Mouse (Mus musculus) heart, embryonic 16.5 days (tissue): Measurements from ENCODE around the gene Pcyt2. TPM values are rescaled to one million over a fixed set of nuclear protein-coding genes. Genes with fewer than 3 reads are reported as not detected.
"Not testable (repeated sequence)": the region's sequence is repeated elsewhere in the genome, so short reads cannot be mapped to it uniquely, and the experiment has no call there.

ENCODE experiments used
- ATAC-seq: fragments of 200-750 bp; cut with Nextera tagmentation; replicated peaks from 2 replicates; pipeline ENCODE4 v1.8.0; 2017; ENCODE audit warnings: moderate number of reproducible peaks; ENCODE audit not compliant: insufficient read depth, low FRiP score; ENCODE audit errors: extremely low read depth
- H3K27ac ChIP-seq: fragments of 300-500 bp; sonication (generic); 2 replicates; pipeline ENCODE4 v1.5.1; 2014; ENCODE audit warnings: mild to moderate bottlenecking, low read length, control low read depth, moderate library complexity
- H3K27me3 ChIP-seq: fragments of 300-500 bp; sonication (generic); 2 replicates; pipeline ENCODE4 v1.6.1; 2014; ENCODE audit warnings: low read length, mixed read lengths; ENCODE audit not compliant: control insufficient read depth, insufficient read depth
- H3K36me3 ChIP-seq: fragments of 300-500 bp; sonication (generic); 2 replicates; pipeline ENCODE4 v1.6.1; 2014; ENCODE audit not compliant: control insufficient read depth, insufficient read depth
- H3K4me1 ChIP-seq: fragments of 300-500 bp; sonication (generic); 2 replicates; pipeline ENCODE4 v1.6.1; 2014; ENCODE audit warnings: low read length, mixed read lengths; ENCODE audit not compliant: control insufficient read depth, insufficient read depth
- H3K4me2 ChIP-seq: fragments of 300-500 bp; sonication (generic); 2 replicates; pipeline ENCODE4 v1.6.1; 2014; ENCODE audit warnings: low read depth, mild to moderate bottlenecking, control low read depth, low read length
- H3K4me3 ChIP-seq: fragments of 300-500 bp; sonication (generic); 2 replicates; pipeline ENCODE4 v1.5.1; 2014; ENCODE audit warnings: mild to moderate bottlenecking, control low read depth, low read length
- H3K9ac ChIP-seq: fragments of 300-500 bp; sonication (generic); 2 replicates; pipeline ENCODE4 v1.6.1; 2014; ENCODE audit warnings: low read length, control low read depth
- H3K9me3 ChIP-seq: fragments of 300-500 bp; sonication (generic); replicated peaks from 2 replicates; pipeline ENCODE4 v1.6.1; 2016; ENCODE audit warnings: low read length; ENCODE audit not compliant: control insufficient read depth
- WGBS: fragments of 180-500 bp; shearing (Covaris S2); extraction: QIAGEN DNeasy Blood & Tissue Kit; methylation state at CpG from one replicate; pipeline ENCODE4 v1.1.7; 2014; 5-methylcytosine and 5-hydroxymethylcytosine counted together
- polyA plus RNA-seq: library from polyadenylated mRNA; unstranded; fragments of >200 nt; fragmentation: Nextera tagmentation; extraction: Ambion mirVana; gene quantifications from 2 replicates; pipeline ENCODE4 v1.2.1, GENCODE M21; 2015

Pcyt2 gene
- polyA plus RNA-seq, 1 experiment from 2014 or later, result 109 TPM

DNA sequence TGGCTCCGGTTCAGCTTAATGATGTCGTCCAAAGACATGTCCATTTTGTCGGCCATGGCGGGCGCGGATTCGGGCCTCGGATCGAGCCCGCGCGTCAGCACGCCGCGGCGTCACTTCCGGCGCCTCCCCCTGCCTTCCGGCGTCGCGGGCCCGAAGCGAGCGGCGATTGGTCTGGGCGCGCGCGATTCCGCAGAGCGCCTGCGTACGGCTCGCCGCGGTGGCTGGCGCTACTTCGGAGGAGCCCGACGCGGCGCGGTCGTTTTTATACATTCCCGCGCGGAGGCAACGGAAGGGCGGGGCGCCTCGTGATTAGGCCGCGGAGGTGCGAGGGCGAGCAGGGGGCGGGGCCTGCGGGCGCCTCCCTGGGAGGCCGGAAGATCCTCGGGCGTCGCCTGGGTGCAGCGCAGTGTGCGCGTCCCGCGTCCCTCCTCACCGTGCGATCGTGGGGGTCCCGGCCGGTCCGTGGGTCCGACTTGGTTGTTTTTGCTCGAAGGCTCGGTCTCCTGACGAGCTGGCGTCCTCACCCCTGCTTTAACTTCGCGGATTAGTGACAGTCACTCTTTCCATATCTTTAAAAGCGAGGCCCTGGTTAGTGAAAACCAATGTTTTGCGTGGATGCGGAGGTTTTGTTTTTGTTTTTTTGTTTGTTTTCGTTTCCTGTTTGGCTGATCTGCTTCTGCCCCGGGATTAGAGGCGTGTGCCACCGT is 19.3 kb downstream of the Pcyt2 start, which contains the start of the genes Alyref and Anapc11:
Gene Alyref (minus strand): TSS at position 83 of the 707 bp plus-strand sequence.
Gene Anapc11 (plus strand): TSS at position 139 of the 707 bp plus-strand sequence.
- H3K36me3 ChIP-seq, result peaks cover 40% of the 10 kb centered on the region
- peak within 1 kb of the TSS; percentile 90 for H3K4me2 ChIP-seq
- under 1% methylated on average over 84 of the region's 88 CpGs for WGBS
- H3K4me1 ChIP-seq, result peaks cover 17% of the 10 kb centered on the region
- H3K9me3 ChIP-seq, result no peaks in the 10 kb centered on the region
- H3K9ac ChIP-seq, result peak within 1 kb of the TSS; percentile 88
- peak; percentile 96 for ATAC-seq
- H3K4me3 ChIP-seq, result peak within 1 kb of the TSS; percentile 91
- H3K27ac ChIP-seq, result peak within 1 kb of the TSS; percentile 88
- H3K27me3 ChIP-seq, result no peaks in the 10 kb centered on the region

DNA sequence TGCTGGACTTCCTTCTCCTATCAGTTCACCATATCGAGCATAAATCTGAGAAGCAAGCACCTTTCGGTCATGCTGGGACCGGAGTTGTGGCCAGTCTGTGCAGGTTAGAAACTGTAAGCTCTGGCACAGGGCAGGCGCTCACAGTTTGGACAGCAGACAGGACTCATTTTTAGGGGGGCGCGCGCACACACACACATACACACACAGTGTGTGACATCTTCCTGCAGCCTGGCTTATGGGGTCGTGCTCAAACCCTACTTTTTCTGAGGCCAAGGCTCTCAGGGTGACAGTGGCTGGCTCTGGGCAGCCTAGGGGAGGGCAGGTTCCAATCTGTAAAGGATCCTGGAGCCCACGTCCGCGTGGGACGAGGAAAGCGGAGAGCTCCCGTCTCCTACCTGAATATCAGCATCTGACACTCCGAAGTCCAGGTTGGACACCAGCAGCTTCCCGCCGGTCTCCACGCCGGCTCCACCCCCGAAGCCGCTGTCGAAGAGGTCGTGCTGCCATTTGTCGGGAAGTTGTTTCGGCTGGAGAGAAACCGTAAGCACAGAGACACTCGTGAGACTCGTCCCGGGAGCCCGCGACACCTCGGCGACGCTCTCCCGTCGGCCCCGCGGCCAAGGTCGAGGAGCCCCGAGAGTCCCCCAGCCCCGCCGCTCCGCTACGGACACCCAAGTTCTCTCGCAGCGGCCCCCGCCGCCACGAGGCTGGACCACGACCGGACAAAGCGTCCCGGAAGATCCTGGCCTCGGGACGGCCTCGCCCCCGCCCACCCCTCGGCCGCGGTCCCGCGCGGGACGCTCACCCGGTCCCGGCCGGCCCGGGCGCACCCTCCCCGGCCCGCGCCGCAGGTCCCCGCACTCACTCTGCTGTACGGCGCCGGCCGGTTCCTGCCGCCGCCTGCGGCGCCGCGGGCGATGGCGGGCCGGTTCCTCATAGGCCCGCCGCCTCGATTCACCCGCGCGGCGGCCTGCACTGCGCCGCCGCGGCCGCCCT is 20.2 kb downstream of the Pcyt2 start:
- Histone ChIP-seq H3K27ac (peak overlapping the region; percentile 88), H3K4me3 (peak overlapping the region; percentile 91), H3K9me3 (no peaks in the 10 kb centered on the region), H3K9ac (peak overlapping the region; percentile 88), H3K4me1 (peaks cover 17% of the 10 kb centered on the region), H3K36me3 (peaks cover 40% of the 10 kb centered on the region), H3K27me3 (no peaks in the 10 kb centered on the region), H3K4me2 (peak overlapping the region; percentile 77)
- WGBS, result 3% methylated on average over 88 of the region's 99 CpGs
- peak; percentile 20 for ATAC-seq

DNA sequence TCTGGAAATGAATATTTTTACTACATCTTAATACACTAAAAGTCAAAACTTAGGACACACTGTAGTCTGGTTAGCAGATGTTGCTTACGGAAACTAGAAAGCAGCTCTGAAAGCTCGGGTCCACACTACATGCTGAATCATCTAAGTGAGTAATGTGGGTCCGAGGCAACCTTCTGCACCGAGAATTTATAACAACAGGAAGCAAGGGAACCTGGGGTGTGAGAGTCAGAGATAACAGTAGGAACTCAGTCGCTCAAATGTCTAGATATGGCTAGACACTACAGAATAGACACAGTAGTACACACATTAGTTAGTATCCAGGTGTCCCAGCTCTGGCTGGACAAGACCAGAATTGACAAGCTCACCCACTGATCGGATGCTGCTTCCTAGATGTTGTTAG is 29.2 kb downstream of the Pcyt2 start:
- Histone ChIP-seq H3K36me3 (peaks cover 65% of the 10 kb centered on the region), H3K9ac (no peak overlapping the region), H3K4me1 (no peaks in the 10 kb centered on the region), H3K4me2 (no peak overlapping the region), H3K27me3 (no peaks in the 10 kb centered on the region), H3K27ac (no peak overlapping the region), H3K4me3 (no peak overlapping the region), H3K9me3 (peaks cover 3% of the 10 kb centered on the region; the same call in 1 of the 2 replicates)
- ATAC-seq, result no peak
- 80% methylated on average over 6 of the region's 6 CpGs for WGBS

DNA sequence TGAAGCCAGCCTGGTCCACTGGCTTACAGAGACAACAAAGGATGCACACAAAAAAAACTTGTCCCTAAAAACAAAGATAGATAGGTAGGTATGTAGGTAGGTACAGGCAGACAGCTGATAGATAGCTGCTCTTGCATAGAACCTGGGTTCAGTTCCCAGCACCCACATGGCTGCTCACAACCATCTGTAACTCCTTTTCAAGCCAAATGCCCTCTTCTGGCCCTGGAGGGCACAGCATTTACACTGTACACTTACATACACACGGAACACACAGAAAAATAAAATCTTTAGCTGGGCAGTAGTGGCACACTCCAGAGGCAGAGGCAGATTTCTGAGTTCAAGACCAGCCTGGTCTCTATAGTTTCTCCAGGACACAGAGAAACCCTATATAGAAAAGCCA is 33.8 kb downstream of the Pcyt2 start:
- Histone ChIP-seq H3K27me3 (no peaks in the 10 kb centered on the region), H3K9ac (no peak overlapping the region), H3K9me3 (peaks cover 3% of the 10 kb centered on the region; the same call in 1 of the 2 replicates), H3K27ac (no peak overlapping the region), H3K4me1 (peaks cover 20% of the 10 kb centered on the region), H3K4me3 (no peak overlapping the region), H3K4me2 (no peak overlapping the region), H3K36me3 (peaks cover 41% of the 10 kb centered on the region)
- WGBS, result 97% methylated on average over 1 of the region's 1 CpGs
- no peak for ATAC-seq

DNA sequence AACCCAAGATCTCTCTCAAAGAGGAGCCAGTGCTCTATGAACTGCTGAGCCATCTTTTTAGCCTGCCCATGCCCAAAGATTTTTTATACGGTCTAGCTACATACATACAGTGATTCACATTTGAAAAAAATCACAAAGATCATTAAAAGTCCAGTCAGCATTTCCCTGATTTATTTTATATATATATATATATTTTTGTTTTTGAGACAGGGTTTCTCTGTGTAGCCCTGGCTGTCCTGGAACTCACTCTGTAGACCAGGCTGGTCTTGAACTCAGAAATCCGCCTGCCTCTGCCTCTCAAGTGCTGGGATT is 34.8 kb downstream of the Pcyt2 start:
- not testable (repeated sequence) for H3K4me2 ChIP-seq, H3K27ac ChIP-seq, H3K9ac ChIP-seq, H3K9me3 ChIP-seq, H3K4me3 ChIP-seq, H3K27me3 ChIP-seq, ATAC-seq
- Histone ChIP-seq H3K36me3 (peaks cover 44% of the 10 kb centered on the region), H3K4me1 (peaks cover 20% of the 10 kb centered on the region)
- WGBS, result 93% methylated on average over 2 of the region's 2 CpGs

DNA sequence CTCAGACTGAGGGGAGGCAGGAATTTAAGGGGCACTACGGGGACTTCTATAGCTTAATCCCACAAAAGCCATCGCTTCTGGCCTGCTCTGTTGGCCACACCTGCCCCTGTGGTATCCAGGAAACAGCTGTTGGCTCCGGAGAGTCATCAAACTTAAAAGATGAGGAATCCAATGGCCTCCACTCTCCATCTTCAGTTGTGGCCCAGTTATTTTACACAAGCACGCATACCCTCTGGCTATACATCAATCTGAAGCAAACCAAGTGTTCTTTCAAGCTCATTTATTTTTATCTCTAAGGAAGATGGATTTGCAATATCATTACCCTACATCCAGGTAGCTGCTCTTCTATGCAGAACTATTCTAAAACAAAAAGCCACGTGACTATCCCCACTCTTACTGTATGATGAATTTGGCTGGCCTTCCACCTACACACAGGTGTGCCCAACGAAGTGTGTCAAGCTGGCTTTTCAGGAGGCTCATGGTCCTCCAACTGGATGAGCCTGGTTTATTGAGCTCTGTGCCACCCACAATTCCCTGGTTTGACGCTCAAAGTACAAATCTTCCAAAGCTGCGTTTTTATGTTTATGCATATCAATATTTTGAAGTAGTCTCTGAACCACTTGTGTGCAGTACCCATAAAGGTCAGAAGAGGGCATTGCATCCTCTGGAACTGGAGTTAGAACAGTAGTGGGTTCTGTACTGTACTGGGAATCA is 35.3 kb downstream of the Pcyt2 start:
- 78% methylated on average over 8 of the region's 8 CpGs for WGBS
- H3K36me3 ChIP-seq, result peaks cover 46% of the 10 kb centered on the region
- peaks cover 20% of the 10 kb centered on the region for H3K4me1 ChIP-seq
- ATAC-seq, result no peak
- peaks cover 3% of the 10 kb centered on the region; the same call in 1 of the 2 replicates for H3K9me3 ChIP-seq
- H3K4me3 ChIP-seq, result peak overlapping the region; percentile 92
- peak overlapping the region; percentile 95 for H3K9ac ChIP-seq
- peak overlapping the region; percentile 92 for H3K27ac ChIP-seq
- peak overlapping the region; percentile 94 for H3K4me2 ChIP-seq
- H3K27me3 ChIP-seq, result no peaks in the 10 kb centered on the region

DNA sequence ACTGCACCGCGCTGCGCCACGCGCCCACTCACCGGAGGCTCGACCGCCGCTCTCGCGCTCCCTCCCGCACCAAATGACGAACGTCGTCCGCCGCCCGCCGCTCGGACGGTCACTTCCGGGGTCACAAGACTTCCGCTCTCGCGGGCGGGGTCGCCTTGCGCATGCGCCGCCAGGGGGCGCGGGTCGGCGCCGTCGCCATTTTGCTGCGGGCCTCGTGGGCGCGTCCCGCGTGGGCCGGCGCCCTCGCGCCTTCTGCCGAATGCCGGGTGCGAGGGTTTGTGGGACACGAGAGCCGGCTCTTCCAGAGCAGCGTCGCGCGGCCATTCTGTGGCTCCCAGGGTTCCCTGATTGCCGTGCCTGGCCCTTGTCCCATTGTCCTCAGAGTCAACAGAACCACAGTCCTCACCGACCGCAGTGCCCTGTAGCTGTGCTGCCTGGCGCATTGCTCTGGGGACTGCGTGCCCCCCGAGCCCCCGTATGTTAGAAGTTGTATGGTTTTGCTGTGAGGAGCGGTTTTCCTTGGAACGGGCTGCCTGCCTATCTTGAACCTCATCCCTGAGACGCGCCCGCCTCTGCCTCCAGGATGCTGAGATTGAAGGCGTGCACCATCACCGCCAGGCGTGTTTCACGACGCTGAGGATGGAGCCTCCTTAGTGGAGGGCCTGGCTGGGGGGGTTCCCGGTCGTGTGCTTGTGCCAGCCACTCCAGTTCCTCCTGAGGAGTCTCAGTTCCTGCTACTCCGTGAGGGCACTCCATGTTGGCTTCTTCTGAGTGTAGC is 36.1 kb downstream of the Pcyt2 start, which contains the start of gene Arhgdia:
Gene Arhgdia (minus strand): TSS at position 135 of the 778 bp plus-strand sequence.
- Histone ChIP-seq H3K4me3 (peak within 1 kb of the TSS; percentile 92), H3K4me1 (peaks cover 20% of the 10 kb centered on the region), H3K27me3 (no peaks in the 10 kb centered on the region), H3K4me2 (peak within 1 kb of the TSS; percentile 95), H3K9me3 (peaks cover 3% of the 10 kb centered on the region; the same call in 1 of the 2 replicates), H3K27ac (peak within 1 kb of the TSS; percentile 92), H3K36me3 (peaks cover 42% of the 10 kb centered on the region), H3K9ac (peak within 1 kb of the TSS; percentile 95)
- ATAC-seq, result peak; percentile 78
- 4% methylated on average over 74 of the region's 75 CpGs for WGBS

DNA sequence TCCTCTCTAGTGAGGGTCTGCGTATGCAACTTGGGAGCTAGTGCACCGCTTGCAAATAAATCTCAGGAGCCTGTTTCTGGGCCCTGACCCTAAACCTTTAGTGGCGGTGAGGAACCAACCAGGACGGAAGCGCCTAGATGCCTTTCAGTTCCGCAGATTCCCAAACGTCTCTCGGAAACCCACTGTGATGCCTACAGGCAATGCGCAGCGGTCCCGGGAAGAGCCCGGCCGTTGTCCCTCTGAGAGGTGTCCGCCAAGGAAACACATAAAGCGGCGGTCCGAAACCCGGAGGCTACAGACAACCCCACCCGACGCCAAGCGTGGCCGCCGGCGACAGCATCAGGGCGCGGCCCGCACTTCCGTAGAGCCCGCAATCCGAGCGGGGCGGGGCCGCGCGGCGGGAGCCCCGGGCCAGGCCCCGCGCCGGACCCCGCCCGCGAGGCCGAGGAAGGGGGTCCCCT is 36.8 kb downstream of the Pcyt2 start:
- Histone ChIP-seq H3K36me3 (peaks cover 36% of the 10 kb centered on the region), H3K4me2 (peak overlapping the region; percentile 95), H3K27me3 (no peaks in the 10 kb centered on the region), H3K4me1 (peaks cover 20% of the 10 kb centered on the region), H3K4me3 (peak overlapping the region; percentile 92), H3K9ac (peak overlapping the region; percentile 95), H3K9me3 (peaks cover 3% of the 10 kb centered on the region; the same call in 1 of the 2 replicates), H3K27ac (peak overlapping the region; percentile 92)
- 1% methylated on average over 43 of the region's 44 CpGs for WGBS
- ATAC-seq, result peak; percentile 42
